Mouse (Mus musculus) leukemia stem cell, adult 10-12 weeks (primary cell): Measurements from ENCODE around the gene A630073D07Rik. TPM values are rescaled to one million over a fixed set of nuclear protein-coding genes. Genes with fewer than 3 reads are reported as not detected.

ENCODE experiments used
- polyA plus RNA-seq: library from polyadenylated mRNA; stranded (reverse); fragments of >175 nt; gene quantifications from 2 replicates; pipeline ENCODE4 v1.2.3, GENCODE M21; 2012; ENCODE audit warnings: low replicate concordance

The A630073D07Rik gene
- not detected in 2 replicates for polyA plus RNA-seq

GRCm38 (mm10) chr6:132651426-132651825 is at the start of gene A630073D07Rik:
Gene A630073D07Rik, minus strand, starts transcription at chr6:132651526.

GRCm38 (mm10) chr6:132700907-132701306 is 49.6 kb upstream of the A630073D07Rik start, which contains the start of gene Tas2r121:
Gene Tas2r121, minus strand, starts transcription at chr6:132701007.

GRCm38 (mm10) chr6:132656653-132657052 is 5.3 kb upstream of the A630073D07Rik start, which contains the start of gene Tas2r120:
Gene Tas2r120, plus strand, starts transcription at chr6:132656953.

GRCm38 (mm10) chr6:132595613-132596012 is 55.7 kb downstream of the A630073D07Rik start, which contains the start of gene Prp2:
Gene Prp2, plus strand, starts transcription at chr6:132595913.

Other genes with a start within 250 kb of the A630073D07Rik start
- gene Prh1, start 81.7 kb downstream of the A630073D07Rik start, polyA plus RNA-seq: not detected in 2 replicates
- not detected in 2 replicates for gene Prp2, start 55.6 kb downstream of the A630073D07Rik start, polyA plus RNA-seq
- not detected in 2 replicates for gene Tas2r120, start 5.4 kb upstream of the A630073D07Rik start, polyA plus RNA-seq
- not detected in 2 replicates for gene Tas2r121, start 49.5 kb upstream of the A630073D07Rik start, polyA plus RNA-seq
- not detected in 2 replicates for gene Tas2r122, start 60.4 kb upstream of the A630073D07Rik start, polyA plus RNA-seq
- not detected in 2 replicates for gene Tas2r115, start 86.5 kb upstream of the A630073D07Rik start, polyA plus RNA-seq
- not detected in 2 replicates for gene Tas2r124, start 103.2 kb upstream of the A630073D07Rik start, polyA plus RNA-seq
- not detected in 2 replicates for gene Tas2r102, start 110.6 kb upstream of the A630073D07Rik start, polyA plus RNA-seq
- not detected in 2 replicates for gene Tas2r136, start 126.6 kb upstream of the A630073D07Rik start, polyA plus RNA-seq
- gene Tas2r117, start 151.3 kb upstream of the A630073D07Rik start, polyA plus RNA-seq: not detected in 2 replicates
- gene Tas2r123, start 195.6 kb upstream of the A630073D07Rik start, polyA plus RNA-seq: not detected in 2 replicates
- not detected in 2 replicates for gene Tas2r116, start 203.9 kb upstream of the A630073D07Rik start, polyA plus RNA-seq
- not detected in 2 replicates for gene Tas2r110, start 216.5 kb upstream of the A630073D07Rik start, polyA plus RNA-seq
- not detected in 2 replicates for gene Tas2r113, start 241.5 kb upstream of the A630073D07Rik start, polyA plus RNA-seq